Mouse (Mus musculus): ENCODE data around the gene Vmn2r78.
"Not testable (repeated sequence)": the region's sequence is repeated elsewhere in the genome, so short reads cannot be mapped to it uniquely, and the experiment has no call there.

Gene Vmn2r78

GRCm38 (mm10) chr7:86914794-86915193 is at the start of gene Vmn2r78:
Vmn2r78 (plus strand) TSS chr7:86915094.
- DNase-seq (ENCODE audit: low read depth, low spot score) = not testable (repeated sequence)

GRCm38 (mm10) chr7:86889470-86890469 is 25.1 kb upstream of the Vmn2r78 start:
- no peak for DNase-seq (ENCODE audit: low read depth, low spot score)

- DNase-seq (ENCODE audit: low read depth, low spot score) = no peak
Observed at GRCm38 (mm10) chr7:86937288-86937687, 22.4 kb downstream of the Vmn2r78 start.

- no peak for DNase-seq (ENCODE audit: low read depth, low spot score)
Observed at GRCm38 (mm10) chr7:86994700-86995099, 79.8 kb downstream of the Vmn2r78 start.

GRCm38 (mm10) chr7:86995815-86996214 is 80.9 kb downstream of the Vmn2r78 start, which contains the start of gene Vmn2r79:
Vmn2r79 (plus strand) TSS chr7:86996115.
- DNase-seq (ENCODE audit: low read depth, low spot score) = not testable (repeated sequence)

All from WW6 (cell line).